ENCODE assay signal across 32 mouse cellular contexts in genomic region chr13:34683270-34683669, GRCm38 (mm10). TPM values are rescaled to one million over a fixed set of nuclear protein-coding genes. Genes with fewer than 3 reads are reported as not detected.
A peak's percentile ranks its signal among the peaks of the same experiment; 100 is the strongest.
DNase-seq lines count a peak whose midpoint lies in the region; ATAC-seq and TF ChIP-seq lines count a peak whose summit lies in the region.
"Had no signal": no experiment of that assay in that cellular context is flagged by ENCODE, and none has a peak within 500 bp of the region (broad histone marks: within the 10 kb centered on the region; RNA-seq: fewer than 3 reads in every experiment).

No protein-coding gene starts in this region.

- peak overlapping the region in 1 of 2 experiments; percentile 38; a peak in 2 of 4 replicates for H3K27ac ChIP-seq in heart, embryonic 14.5 days (replicated peaks in 1 of 2; ENCODE audit: control insufficient read depth in 1 of 2, insufficient read depth in 1 of 2, low read depth in 2 of 2, low read length in 2 of 2)
- peak overlapping the region; percentile 40 for H3K27ac ChIP-seq in spleen, adult 2 months (ENCODE audit: insufficient read depth, low read length)
- H3K27ac ChIP-seq: intestine, embryonic 15.5 days; layer of hippocampus, adult 2 months; liver, embryonic 13.5 days; lung, embryonic 15.5 days; midbrain, embryonic 15.5 days; neural tube, embryonic 13.5 days; stomach, embryonic 15.5 days had no signal

- no peak for TF ChIP-seq CTCF in spleen, adult 2 months (IDR thresholded peaks at IDR 0.05; ENCODE audit: extremely low read depth, insufficient read depth, insufficient read length, insufficient replicate concordance)

- no peaks in the 10 kb centered on the region for H3K36me3 ChIP-seq in heart, embryonic 14.5 days (ENCODE audit: control insufficient read depth, insufficient read depth, low read length)
- no peaks in the 10 kb centered on the region for H3K36me3 ChIP-seq in spleen, adult 2 months (ENCODE audit: control insufficient read depth, insufficient read depth, low read length)
- H3K36me3 ChIP-seq: intestine, embryonic 15.5 days; liver, embryonic 13.5 days; lung, embryonic 15.5 days; midbrain, embryonic 15.5 days; neural tube, embryonic 13.5 days; stomach, embryonic 15.5 days had no signal

- H3K9ac ChIP-seq in heart, embryonic 14.5 days (ENCODE audit: low read length), result no peak overlapping the region
- H3K9ac ChIP-seq: intestine, embryonic 15.5 days; liver, embryonic 13.5 days; lung, embryonic 15.5 days; midbrain, embryonic 15.5 days; neural tube, embryonic 13.5 days; stomach, embryonic 15.5 days had no signal

- no peak; the same call in 1 of the 2 replicates for ATAC-seq in heart, embryonic 14.5 days (ENCODE audit: insufficient number of reproducible peaks, insufficient read depth, low FRiP score, low read depth)
- ATAC-seq: forebrain, embryonic 14.5 days; hindbrain, embryonic 16.5 days; intestine, embryonic 15.5 days; midbrain, embryonic 15.5 days had no signal

- no peak overlapping the region for H3K4me3 ChIP-seq in heart, embryonic 14.5 days (ENCODE audit: control insufficient read depth in 1 of 2, insufficient read depth in 1 of 2, low read depth in 1 of 2, low read length in 2 of 2)
- H3K4me3 ChIP-seq in spleen, adult 2 months (ENCODE audit: extremely low read depth, insufficient read depth, insufficient read length), result no peak overlapping the region
- H3K4me3 ChIP-seq: intestine, embryonic 15.5 days; layer of hippocampus, adult 2 months; liver, embryonic 13.5 days; lung, embryonic 15.5 days; midbrain, embryonic 15.5 days; neural tube, embryonic 13.5 days; stomach, embryonic 15.5 days had no signal

- H3K9me3 ChIP-seq in heart, embryonic 14.5 days (ENCODE audit: control insufficient read depth, low read length), result no peaks in the 10 kb centered on the region
- H3K9me3 ChIP-seq: intestine, embryonic 15.5 days; liver, embryonic 13.5 days; lung, embryonic 15.5 days; midbrain, embryonic 15.5 days; neural tube, embryonic 13.5 days; stomach, embryonic 15.5 days had no signal

- H3K27me3 ChIP-seq in heart, embryonic 14.5 days (ENCODE audit: control insufficient read depth, insufficient read depth, low read length), result no peaks in the 10 kb centered on the region
- no peaks in the 10 kb centered on the region for H3K27me3 ChIP-seq in spleen, adult 2 months (ENCODE audit: control insufficient read depth, insufficient read depth, low read length)
- H3K27me3 ChIP-seq: intestine, embryonic 15.5 days; liver, embryonic 13.5 days; lung, embryonic 15.5 days; midbrain, embryonic 15.5 days; neural tube, embryonic 13.5 days; stomach, embryonic 15.5 days had no signal

- 52% methylated on average over 9 of the region's 9 CpGs for WGBS in heart, embryonic 14.5 days
- 74% methylated on average over 9 of the region's 9 CpGs for WGBS in spleen, adult 2 months

- DNase-seq in heart, adult 8-10 months (ENCODE audit: low spot score), result no peak
- DNase-seq in spleen, adult 2 months (ENCODE audit: low read depth in 1 of 2, low spot score in 2 of 2), result no peak
- DNase-seq in spleen, adult 18-20 months, result no peak
- DNase-seq in R1 (ENCODE audit: low read depth, low spot score), result peak; percentile 4
- DNase-seq in kidney, adult 18-20 months, result no peak
- no peak for DNase-seq in adrenal gland, adult 18-20 months (ENCODE audit: low spot score in 2 of 2)
- DNase-seq: adrenal gland, postnatal 14 days; cerebellum, adult 9-10 months; heart, postnatal 4 days; kidney, postnatal 25 days; liver, embryonic 13.5 days; lung, postnatal 36 days; retina, postnatal 1 day; right cerebral cortex, postnatal 25 days; thymus, postnatal 25 days had no signal

- TF ChIP-seq POLR2A in spleen, adult 2 months (IDR thresholded peaks at IDR 0.05; ENCODE audit: low read depth, low read length), result no peak

- peaks cover 14 to 15% of the 10 kb centered on the region in 2 experiments for H3K4me1 ChIP-seq in heart, embryonic 14.5 days (ENCODE audit: control insufficient read depth in 2 of 2, insufficient read depth in 2 of 2, low read length in 2 of 2)
- H3K4me1 ChIP-seq in spleen, adult 2 months (ENCODE audit: control insufficient read depth, insufficient read depth, insufficient read length), result peaks cover 24% of the 10 kb centered on the region; the same call in 1 of the 2 replicates
- H3K4me1 ChIP-seq: intestine, embryonic 15.5 days; liver, embryonic 13.5 days; lung, embryonic 15.5 days; midbrain, embryonic 15.5 days; stomach, embryonic 15.5 days had no signal

- peak overlapping the region; percentile 33; the same call in 1 of the 2 replicates for H3K4me2 ChIP-seq in heart, embryonic 14.5 days (ENCODE audit: low read length)
- H3K4me2 ChIP-seq: intestine, embryonic 15.5 days; liver, embryonic 13.5 days; lung, embryonic 15.5 days; midbrain, embryonic 15.5 days; neural tube, embryonic 13.5 days; stomach, embryonic 15.5 days had no signal

RNA-seq across cellular contexts. Expression of gene Pxdc1, which starts 30.0 kb away (rescaled TPM):
- polyA plus RNA-seq in heart, embryonic 14.5 days (2014; fragmentation: Nextera tagmentation; extraction: Ambion mirVana), result 22.7 and 27.8 TPM in 2 replicates
- total RNA-seq in heart, adult 8-10 months (2022), result 10 to 100 TPM in 2 of 4 experiments, 1 to 10 TPM in 2; 8.7 to 17.3 (median 10.7) TPM
- 41.9 and 47.4 TPM in 2 replicates for polyA plus RNA-seq in spleen, adult 2 months (2012; rRNA removed)
- 10 to 100 TPM in 1 of 2 experiments, 1 to 10 TPM in 1; 4.3 to 12.2 TPM for total RNA-seq in adrenal gland, adult 18-20 months (2021)
- total RNA-seq: granulocyte monocyte progenitor cell, adult 5-6 weeks; megakaryocyte-erythroid progenitor cell, adult 5-6 weeks had no signal

RNA-seq across cellular contexts. Expression of gene Fam50b, which starts 51.4 kb away (rescaled TPM):
- polyA plus RNA-seq in heart, embryonic 14.5 days (2014; fragmentation: Nextera tagmentation; extraction: Ambion mirVana), result 0.16 TPM in 1 of 2 replicates, not detected in the other
- total RNA-seq in heart, adult 8-10 months (2022), result not detected
- not detected in 2 replicates for polyA plus RNA-seq in spleen, adult 2 months (2012; rRNA removed)
- not detected for total RNA-seq in adrenal gland, adult 18-20 months (2021)
- total RNA-seq: adrenal gland, postnatal 14 days; gastrocnemius, adult 8-10 months; granulocyte monocyte progenitor cell, adult 5-6 weeks; heart, postnatal 4 days; layer of hippocampus, adult 2 months; left cerebral cortex, adult 18-20 months; left cerebral cortex, postnatal 25 days; megakaryocyte-erythroid progenitor cell, adult 5-6 weeks had no signal
- polyA plus RNA-seq: forebrain, embryonic 14.5 days; frontal cortex, adult 2 months; hindbrain, embryonic 16.5 days; intestine, embryonic 15.5 days; kidney, embryonic 14.5 days; limb, embryonic 14.5 days; liver, embryonic 13.5 days; lung, embryonic 15.5 days; neural tube, embryonic 13.5 days; stomach, embryonic 15.5 days had no signal
